Mouse (Mus musculus): ENCODE results near the gene BC147527. TPM values are rescaled to one million over a fixed set of nuclear protein-coding genes. Genes with fewer than 3 reads are reported as not detected.
"Not testable (repeated sequence)": the region's sequence is repeated elsewhere in the genome, so short reads cannot be mapped to it uniquely, and the experiment has no call there.

BC147527 gene
- polyA plus RNA-seq (2014; fragmentation: Nextera tagmentation; extraction: Ambion mirVana), result 0.27 and 0.44 TPM in 2 replicates

GRCm38 (mm10) chr13:120299991-120300442 is at the start of gene BC147527:
Gene BC147527 (plus strand): TSS chr13:120300392.
- H3K4me3 ChIP-seq (ENCODE audit: low read depth, low read length), result no peak within 1 kb of the TSS
- no peak within 1 kb of the TSS for H3K9ac ChIP-seq (ENCODE audit: low read length)
- H3K36me3 ChIP-seq (ENCODE audit: control insufficient read depth, insufficient read depth, low read length), result no peaks in the 10 kb centered on the region
- 40% methylated on average over 2 of the region's 2 CpGs for WGBS
- no peaks in the 10 kb centered on the region for H3K4me1 ChIP-seq (replicated peaks; ENCODE audit: control insufficient read depth, insufficient read depth, low read length)
- H3K4me2 ChIP-seq (ENCODE audit: low read length), result no peak within 1 kb of the TSS
- no peaks in the 10 kb centered on the region for H3K9me3 ChIP-seq (ENCODE audit: control insufficient read depth, low read length)
- H3K27ac ChIP-seq (ENCODE audit: low read depth), result no peak within 1 kb of the TSS
- DNase-seq (ENCODE audit: low spot score) (no peak), ATAC-seq (replicated peaks; ENCODE audit: low FRiP score, low TSS enrichment, low read depth) (no peak)
- H3K27me3 ChIP-seq (replicated peaks; ENCODE audit: control insufficient read depth, insufficient read depth, low read length), result no peaks in the 10 kb centered on the region

GRCm38 (mm10) chr13:120251208-120251924 is 48.8 kb upstream of the BC147527 start:
- not testable (repeated sequence) for H3K4me3 ChIP-seq (ENCODE audit: low read depth, low read length); DNase-seq (ENCODE audit: low spot score); ATAC-seq (replicated peaks; ENCODE audit: low FRiP score, low TSS enrichment, low read depth); H3K27ac ChIP-seq (ENCODE audit: low read depth); H3K9me3 ChIP-seq (ENCODE audit: control insufficient read depth, low read length); H3K4me1 ChIP-seq (replicated peaks; ENCODE audit: control insufficient read depth, insufficient read depth, low read length); H3K36me3 ChIP-seq (ENCODE audit: control insufficient read depth, insufficient read depth, low read length); H3K4me2 ChIP-seq (ENCODE audit: low read length); H3K9ac ChIP-seq (ENCODE audit: low read length); H3K27me3 ChIP-seq (replicated peaks; ENCODE audit: control insufficient read depth, insufficient read depth, low read length)
- WGBS, result 70% methylated on average over 2 of the region's 3 CpGs

GRCm38 (mm10) chr13:120258817-120259658 is 41.2 kb upstream of the BC147527 start:
- not testable (repeated sequence) for H3K27me3 ChIP-seq (replicated peaks; ENCODE audit: control insufficient read depth, insufficient read depth, low read length); H3K27ac ChIP-seq (ENCODE audit: low read depth); DNase-seq (ENCODE audit: low spot score); H3K4me1 ChIP-seq (replicated peaks; ENCODE audit: control insufficient read depth, insufficient read depth, low read length); H3K4me2 ChIP-seq (ENCODE audit: low read length); H3K4me3 ChIP-seq (ENCODE audit: low read depth, low read length); H3K9ac ChIP-seq (ENCODE audit: low read length); ATAC-seq (replicated peaks; ENCODE audit: low FRiP score, low TSS enrichment, low read depth); H3K9me3 ChIP-seq (ENCODE audit: control insufficient read depth, low read length); H3K36me3 ChIP-seq (ENCODE audit: control insufficient read depth, insufficient read depth, low read length)
- WGBS, result 84% methylated on average over 3 of the region's 3 CpGs

GRCm38 (mm10) chr13:120259718-120260117 is 40.5 kb upstream of the BC147527 start:
- H3K9me3 ChIP-seq (ENCODE audit: control insufficient read depth, low read length); H3K4me2 ChIP-seq (ENCODE audit: low read length); DNase-seq (ENCODE audit: low spot score); H3K4me1 ChIP-seq (replicated peaks; ENCODE audit: control insufficient read depth, insufficient read depth, low read length); ATAC-seq (replicated peaks; ENCODE audit: low FRiP score, low TSS enrichment, low read depth); H3K27me3 ChIP-seq (replicated peaks; ENCODE audit: control insufficient read depth, insufficient read depth, low read length); H3K36me3 ChIP-seq (ENCODE audit: control insufficient read depth, insufficient read depth, low read length); H3K4me3 ChIP-seq (ENCODE audit: low read depth, low read length); H3K27ac ChIP-seq (ENCODE audit: low read depth); H3K9ac ChIP-seq (ENCODE audit: low read length): not testable (repeated sequence)
- 61% methylated on average over 3 of the region's 3 CpGs for WGBS

DNA sequence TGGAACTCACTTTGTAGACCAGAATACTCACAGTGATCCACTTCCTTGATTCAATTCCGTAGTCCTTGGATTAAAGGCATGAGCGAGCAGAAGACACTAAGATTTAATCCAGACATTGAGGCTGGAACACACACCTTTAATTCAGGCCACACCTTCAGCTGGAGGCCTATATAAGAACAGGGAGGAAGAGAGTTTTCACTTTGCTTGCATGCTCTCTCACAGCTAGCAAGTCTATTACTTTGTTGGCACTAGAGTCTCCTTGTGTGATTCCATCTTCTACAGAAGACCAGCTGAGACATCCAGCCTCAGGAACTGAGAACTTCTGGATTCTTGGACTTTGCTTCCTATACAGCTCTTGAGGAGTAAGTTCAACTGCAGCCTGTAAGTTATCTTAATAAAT is 37.3 kb upstream of the BC147527 start, which contains the start of gene AF067061:
TSS of gene AF067061 (plus strand) at position 245 of the 400 bp plus-strand sequence.
- H3K4me3 ChIP-seq (ENCODE audit: low read depth, low read length); ATAC-seq (replicated peaks; ENCODE audit: low FRiP score, low TSS enrichment, low read depth); H3K36me3 ChIP-seq (ENCODE audit: control insufficient read depth, insufficient read depth, low read length); H3K9ac ChIP-seq (ENCODE audit: low read length); H3K9me3 ChIP-seq (ENCODE audit: control insufficient read depth, low read length); H3K27ac ChIP-seq (ENCODE audit: low read depth); H3K4me1 ChIP-seq (replicated peaks; ENCODE audit: control insufficient read depth, insufficient read depth, low read length); DNase-seq (ENCODE audit: low spot score); H3K4me2 ChIP-seq (ENCODE audit: low read length); H3K27me3 ChIP-seq (replicated peaks; ENCODE audit: control insufficient read depth, insufficient read depth, low read length): not testable (repeated sequence)
- 85% methylated on average over 2 of the region's 2 CpGs for WGBS

- not testable (repeated sequence) for H3K4me1 ChIP-seq (replicated peaks; ENCODE audit: control insufficient read depth, insufficient read depth, low read length); H3K4me2 ChIP-seq (ENCODE audit: low read length); DNase-seq (ENCODE audit: low spot score); H3K27ac ChIP-seq (ENCODE audit: low read depth); H3K9me3 ChIP-seq (ENCODE audit: control insufficient read depth, low read length); H3K36me3 ChIP-seq (ENCODE audit: control insufficient read depth, insufficient read depth, low read length); ATAC-seq (replicated peaks; ENCODE audit: low FRiP score, low TSS enrichment, low read depth); H3K4me3 ChIP-seq (ENCODE audit: low read depth, low read length); H3K27me3 ChIP-seq (replicated peaks; ENCODE audit: control insufficient read depth, insufficient read depth, low read length); H3K9ac ChIP-seq (ENCODE audit: low read length)
- WGBS, result 11% methylated on average over 2 of the region's 2 CpGs
Measured at GRCm38 (mm10) chr13:120277837-120278236, 22.4 kb upstream of the BC147527 start.

DNA sequence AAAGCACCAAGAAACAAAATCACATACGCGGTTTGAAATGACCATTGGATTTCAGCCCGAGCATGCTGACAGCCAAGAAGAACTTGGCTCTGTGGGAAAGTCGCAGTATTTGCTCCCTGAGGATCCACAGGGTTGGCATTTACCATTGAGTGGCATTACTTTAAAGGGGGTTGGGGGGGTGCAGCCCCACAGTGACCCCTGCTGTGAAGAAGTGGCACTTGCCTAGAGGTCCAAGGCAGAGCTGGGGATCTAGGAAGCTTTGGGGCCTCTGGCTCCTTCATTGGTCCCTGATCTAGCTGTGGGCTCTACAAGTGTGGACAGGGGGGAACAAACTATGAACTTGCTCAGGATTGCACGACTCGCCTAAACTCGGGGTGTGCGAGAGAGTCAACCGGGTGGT is 21.4 kb upstream of the BC147527 start:
- H3K27me3 ChIP-seq (replicated peaks; ENCODE audit: control insufficient read depth, insufficient read depth, low read length), result no peaks in the 10 kb centered on the region
- H3K4me2 ChIP-seq (ENCODE audit: low read length), result no peak overlapping the region
- DNase-seq (ENCODE audit: low spot score) (no peak), ATAC-seq (replicated peaks; ENCODE audit: low FRiP score, low TSS enrichment, low read depth) (no peak)
- no peaks in the 10 kb centered on the region for H3K4me1 ChIP-seq (replicated peaks; ENCODE audit: control insufficient read depth, insufficient read depth, low read length)
- no peak overlapping the region for H3K4me3 ChIP-seq (ENCODE audit: low read depth, low read length)
- 94% methylated on average over 9 of the region's 9 CpGs for WGBS
- no peaks in the 10 kb centered on the region for H3K9me3 ChIP-seq (ENCODE audit: control insufficient read depth, low read length)
- H3K27ac ChIP-seq (ENCODE audit: low read depth), result no peak overlapping the region
- H3K9ac ChIP-seq (ENCODE audit: low read length), result no peak overlapping the region
- H3K36me3 ChIP-seq (ENCODE audit: control insufficient read depth, insufficient read depth, low read length), result no peaks in the 10 kb centered on the region

DNA sequence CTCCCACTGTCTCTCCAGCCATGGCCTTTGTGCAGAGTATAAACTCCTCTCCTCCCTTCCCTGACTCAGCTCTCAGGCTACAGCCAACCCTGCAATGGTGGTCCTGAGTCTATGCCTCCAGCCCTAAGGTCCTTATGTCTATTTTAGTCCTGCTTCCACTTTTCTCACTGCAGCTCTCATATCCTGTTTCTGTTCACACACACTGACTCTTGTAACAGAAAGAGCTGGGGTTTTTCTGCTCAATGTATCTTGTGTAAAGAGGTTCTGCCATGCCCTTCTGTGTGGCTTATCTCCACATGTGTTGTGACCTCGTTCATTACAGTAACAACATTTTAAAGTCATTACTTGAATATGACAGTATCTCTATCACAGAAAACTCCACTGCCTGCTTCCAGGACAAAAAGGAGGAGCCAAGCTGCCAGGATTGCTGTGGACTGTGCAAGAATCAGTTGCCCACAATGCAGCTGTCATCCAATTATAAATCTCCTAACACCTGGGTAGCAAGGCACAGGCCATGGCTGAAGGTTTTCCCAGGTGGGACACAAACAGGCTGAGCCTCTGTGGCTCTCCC is 783 bp upstream of the BC147527 start:
- Histone ChIP-seq H3K27me3 (replicated peaks; ENCODE audit: control insufficient read depth, insufficient read depth, low read length) (no peaks in the 10 kb centered on the region), H3K9ac (ENCODE audit: low read length) (no peak overlapping the region)
- 54% methylated on average over 1 of the region's 1 CpGs for WGBS

More for the DNA sequence above, 783 bp upstream of the BC147527 start:
- Histone ChIP-seq H3K27ac (ENCODE audit: low read depth) (no peak overlapping the region), H3K4me1 (replicated peaks; ENCODE audit: control insufficient read depth, insufficient read depth, low read length) (no peaks in the 10 kb centered on the region), H3K4me2 (ENCODE audit: low read length) (no peak overlapping the region), H3K9me3 (ENCODE audit: control insufficient read depth, low read length) (no peaks in the 10 kb centered on the region), H3K36me3 (ENCODE audit: control insufficient read depth, insufficient read depth, low read length) (no peaks in the 10 kb centered on the region), H3K4me3 (ENCODE audit: low read depth, low read length) (no peak overlapping the region)
- no peak for DNase-seq (ENCODE audit: low spot score)
- no peak for ATAC-seq (replicated peaks; ENCODE audit: low FRiP score, low TSS enrichment, low read depth)
